In genomic region chr2:19156176-19156575, GRCm38 (mm10) we compare ENCODE assay signal across 9 mouse cellular contexts. TPM values are rescaled to one million over a fixed set of nuclear protein-coding genes. Genes with fewer than 3 reads are reported as not detected.
A peak's percentile ranks its signal among the peaks of the same experiment; 100 is the strongest.
DNase-seq lines count a peak whose midpoint lies in the region; ATAC-seq lines count a peak whose summit lies in the region.
"Had no signal": no experiment of that assay in that cellular context is flagged by ENCODE, and none has a peak within 500 bp of the region (broad histone marks: within the 10 kb centered on the region; RNA-seq: fewer than 3 reads in every experiment).

No protein-coding gene starts in this region.

- no peaks in the 10 kb centered on the region for H3K4me1 ChIP-seq in hindbrain, embryonic 16.5 days (ENCODE audit: control insufficient read depth, insufficient read depth, low read depth, low read length)

- peak; percentile 38 to 41 for DNase-seq in adrenal gland, postnatal 36 days
- no peak for DNase-seq in adrenal gland, adult 18-20 months (ENCODE audit: low spot score in 2 of 2)
- peak; percentile 29 to 49 for DNase-seq in left cerebral cortex, postnatal 14 days (ENCODE audit: low spot score in 2 of 2)
- DNase-seq in left cerebral cortex, adult 11 months (ENCODE audit: low spot score), result no peak
- peak; percentile 4 for DNase-seq in c-Kit-negative CD71-positive TER-119-positive erythroid progenitor cells, embryonic 14.5 days (ENCODE audit: low read depth, low spot score)
- DNase-seq in frontal cortex, postnatal 14 days (ENCODE audit: low spot score in 2 of 2), result no peak

- H3K4me2 ChIP-seq in hindbrain, embryonic 16.5 days (ENCODE audit: low read length), result no peak overlapping the region
- H3K4me2 ChIP-seq: limb, embryonic 15.5 days had no signal

- no peak overlapping the region for H3K4me3 ChIP-seq in hindbrain, embryonic 16.5 days (ENCODE audit: low read length)
- H3K4me3 ChIP-seq: limb, embryonic 15.5 days had no signal

- no peaks in the 10 kb centered on the region for H3K36me3 ChIP-seq in hindbrain, embryonic 16.5 days (ENCODE audit: control insufficient read depth, insufficient read depth, low read length)
- H3K36me3 ChIP-seq: limb, embryonic 15.5 days had no signal

- no peaks in the 10 kb centered on the region for H3K27me3 ChIP-seq in hindbrain, embryonic 16.5 days (replicated peaks; ENCODE audit: control insufficient read depth, insufficient read depth, low read length)
- H3K27me3 ChIP-seq: limb, embryonic 15.5 days had no signal

- ATAC-seq in monocyte, adult 5-6 weeks (replicated peaks; ENCODE audit: insufficient number of reproducible peaks, low FRiP score, low TSS enrichment, poor library complexity, severe bottlenecking), result peak; percentile 76; the same call in 1 of the 2 replicates
- ATAC-seq in hindbrain, embryonic 16.5 days, result no peak

- no peak overlapping the region for H3K27ac ChIP-seq in hindbrain, embryonic 16.5 days (ENCODE audit: low read depth, low read length)
- H3K27ac ChIP-seq: limb, embryonic 15.5 days had no signal

- intact Hi-C loops in left cerebral cortex, postnatal 14 days (cut with DNase I), result no loop called here

- WGBS in hindbrain, embryonic 16.5 days, result 67% methylated on average over 4 of the region's 4 CpGs

- no peaks in the 10 kb centered on the region for H3K9me3 ChIP-seq in hindbrain, embryonic 16.5 days (ENCODE audit: control insufficient read depth, low read length)
- H3K9me3 ChIP-seq: limb, embryonic 15.5 days had no signal

- H3K9ac ChIP-seq in hindbrain, embryonic 16.5 days (ENCODE audit: low read depth, low read length), result no peak overlapping the region
- H3K9ac ChIP-seq: limb, embryonic 15.5 days had no signal

RNA-seq across cellular contexts. Expression of gene Armc3, which starts 42.9 kb away (rescaled TPM):
- not detected for total RNA-seq in adrenal gland, postnatal 36 days (2021)
- total RNA-seq in adrenal gland, adult 18-20 months (2021), result not detected
- under 1 TPM; 0.37 to 0.57 TPM for total RNA-seq in left cerebral cortex, postnatal 14 days (2021)
- 0.86 to 0.87 TPM in 2 of 3 replicates, not detected in the other for total RNA-seq in monocyte, adult 5-6 weeks (2017)
- 1.6 and 1.9 TPM in 2 replicates for polyA plus RNA-seq in hindbrain, embryonic 16.5 days (2015; fragmentation: Nextera tagmentation; extraction: Ambion mirVana)

Comparison
In these comparisons a context has a peak if more than half of its experiments do, and no peak if none do; other contexts are left out.
1. DNase-seq: peak in adrenal gland, postnatal 36 days (2 of 2), left cerebral cortex, postnatal 14 days (2 of 2) and c-Kit-negative CD71-positive TER-119-positive erythroid progenitor cells, embryonic 14.5 days (single experiment); none in adrenal gland, adult 18-20 months (0 of 2), left cerebral cortex, adult 11 months (single experiment) and frontal cortex, postnatal 14 days (0 of 2).